8 mouse cellular contexts compared by ENCODE assay signal in the genomic region with DNA sequence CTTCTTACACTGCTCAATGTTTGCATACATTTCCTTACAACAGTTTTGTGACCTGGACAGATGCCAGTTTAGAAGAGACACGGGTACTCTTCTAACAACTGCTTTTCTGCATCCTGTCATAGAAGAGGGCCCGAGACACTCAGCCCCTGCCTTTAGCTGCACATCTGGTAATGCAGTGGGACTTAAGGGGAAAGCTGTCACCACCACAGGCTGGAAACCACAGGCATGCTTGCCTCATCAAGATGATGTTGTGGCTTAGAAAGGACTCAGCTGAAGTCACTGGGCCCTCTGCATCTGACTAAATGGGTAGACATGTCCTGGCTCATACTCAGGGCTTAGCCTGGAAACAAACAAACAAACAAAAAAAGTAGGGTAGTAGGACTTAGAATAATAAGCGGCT. TPM values are rescaled to one million over a fixed set of nuclear protein-coding genes. Genes with fewer than 3 reads are reported as not detected.
DNase-seq lines count a peak whose midpoint lies in the region; ATAC-seq lines count a peak whose summit lies in the region.

No protein-coding gene starts in this region.

- H3K9me3 ChIP-seq in heart, embryonic 12.5 days (replicated peaks): no peaks in the 10 kb centered on the region
- no peaks in the 10 kb centered on the region for H3K9me3 ChIP-seq in neural tube, embryonic 14.5 days (ENCODE audit: control insufficient read depth, low read length)

- no peaks in the 10 kb centered on the region for H3K27me3 ChIP-seq in heart, embryonic 12.5 days (replicated peaks)
- H3K27me3 ChIP-seq in neural tube, embryonic 14.5 days (ENCODE audit: control insufficient read depth, insufficient read depth, low read length): no peaks in the 10 kb centered on the region

- peaks cover 59% of the 10 kb centered on the region for H3K4me1 ChIP-seq in heart, embryonic 12.5 days (replicated peaks)
- H3K4me1 ChIP-seq in neural tube, embryonic 14.5 days (ENCODE audit: control insufficient read depth, insufficient read depth, low read length): peaks cover 12% of the 10 kb centered on the region; the same call in 1 of the 2 replicates

- H3K36me3 ChIP-seq in heart, embryonic 12.5 days: no peaks in the 10 kb centered on the region
- H3K36me3 ChIP-seq in neural tube, embryonic 14.5 days (ENCODE audit: control insufficient read depth, insufficient read depth, low read length): no peaks in the 10 kb centered on the region

- intact Hi-C loops in heart, postnatal 14 days (cut with DNase I): loop anchor here (1.0 to 2.0 kb wide), 4 partner anchors 16 to 470 kb away; a partner anchor contains a TSS
- intact Hi-C loops in gastrocnemius, postnatal 14 days (cut with DNase I; ENCODE audit: low total_unique reads): loop anchor here (5.0 kb wide), 1 partner anchor 152 kb away; no protein-coding TSS in a partner anchor

- peak overlapping the region; percentile 98 for H3K27ac ChIP-seq in heart, embryonic 12.5 days (ENCODE audit: poor library complexity, severe bottlenecking)
- no peak overlapping the region for H3K27ac ChIP-seq in neural tube, embryonic 14.5 days (ENCODE audit: low read depth, low read length)

- no peak for DNase-seq in heart, postnatal 14 days
- peak; percentile 58 for DNase-seq in Muller cell, postnatal 12 days (ENCODE audit: inconsistent ontology term)
- no peak for DNase-seq in gastrocnemius, postnatal 14 days
- no peak for DNase-seq in urinary bladder, postnatal 10 days (ENCODE audit: low spot score)
- DNase-seq in cerebellum, adult 9-11 months: no peak

- H3K9ac ChIP-seq in heart, embryonic 12.5 days: peak overlapping the region; percentile 37; the same call in 1 of the 2 replicates
- H3K9ac ChIP-seq in neural tube, embryonic 14.5 days (replicated peaks; ENCODE audit: low read depth, low read length): no peak overlapping the region

- WGBS in heart, embryonic 12.5 days: 34% methylated on average over 3 of the region's 3 CpGs
- WGBS in neural tube, embryonic 14.5 days: 60% methylated on average over 3 of the region's 3 CpGs

- no peak for ATAC-seq in heart, embryonic 12.5 days (ENCODE audit: insufficient number of reproducible peaks, low FRiP score)
- peak; percentile 40 for ATAC-seq in inflammation-experienced regulatory T-cells, adult 6 months
- ATAC-seq in neural tube, embryonic 14.5 days (ENCODE audit: low read depth): 0 out of 2 replicates have a peak, but pooled peaks have one; percentile 2

- H3K4me3 ChIP-seq in heart, embryonic 12.5 days: no peak overlapping the region
- no peak overlapping the region for H3K4me3 ChIP-seq in neural tube, embryonic 14.5 days (ENCODE audit: low read depth, low read length)

- H3K4me2 ChIP-seq in heart, embryonic 12.5 days: no peak overlapping the region
- no peak overlapping the region for H3K4me2 ChIP-seq in neural tube, embryonic 14.5 days (ENCODE audit: low read depth, low read length)

RNA-seq across cellular contexts. Expression of a gene that starts 12.0 kb away (rescaled TPM):
- 76.7 and 77.8 TPM in 2 replicates for polyA plus RNA-seq in heart, embryonic 12.5 days (2016; fragmentation: Nextera tagmentation; extraction: Ambion mirVana)
- total RNA-seq in heart, postnatal 14 days (2021): 1 to 10 TPM; 1.0 to 2.3 TPM
- polyA plus RNA-seq in inflammation-experienced regulatory T-cells, adult 6 months (2017; shearing (Covaris generic)): 10 to 100 TPM in 2 of 3 experiments, 1 to 10 TPM in 1; 8.4 to 75.9 (median 10.4) TPM
- polyA plus RNA-seq in neural tube, embryonic 14.5 days (2014; fragmentation: Nextera tagmentation; extraction: Ambion mirVana): 8.0 and 9.5 TPM in 2 replicates
- total RNA-seq in gastrocnemius, postnatal 14 days (2021): 1 to 10 TPM; 1.5 to 2.9 TPM
